Mouse (Mus musculus) E14TG2a.4 (cell line): ENCODE measurements at regions not wholly inside any gene's neighbourhood (a gene's known extent, or its start where the extent isn't known, plus 50 kb on each side); places are given as distances from the start of the nearest gene placed in this dataset.

ENCODE experiments used
- H3K27me3 ChIP-seq: 2 replicates; pipeline ENCODE4 v1.6.1; 2014; ENCODE audit warnings: low read length, control low read depth; ENCODE audit not compliant: insufficient read depth
- H3K36me3 ChIP-seq: 2 replicates; pipeline ENCODE4 v1.6.1; 2014; ENCODE audit warnings: low read length, control low read depth; ENCODE audit not compliant: insufficient read depth
- H3K4me1 ChIP-seq: replicated peaks from 2 replicates; pipeline ENCODE4 v1.6.1; 2014; ENCODE audit warnings: low read depth, low read length, control low read depth
- H3K4me3 ChIP-seq: replicated peaks from 2 replicates; pipeline ENCODE4 v1.5.1; 2014; ENCODE audit warnings: mild to moderate bottlenecking, low read length
- H3K9me3 ChIP-seq: 2 replicates; pipeline ENCODE4 v1.6.1; 2014; ENCODE audit warnings: low read length, control low read depth
- CTCF ChIP-seq: conservative IDR thresholded peaks from 2 replicates; pipeline ENCODE4 v1.5.1; 2014; ENCODE audit warnings: low read length
- NANOG ChIP-seq: IDR thresholded peaks from 2 replicates; pipeline ENCODE4 v1.6.1; 2014; ENCODE audit warnings: borderline replicate concordance, low read length, mixed read lengths
- POU5F1 ChIP-seq: IDR thresholded peaks from 2 replicates; pipeline ENCODE4 v1.6.1; 2014; ENCODE audit warnings: low read length, borderline replicate concordance

GRCm38 (mm10) chr4:29152134-29152867 is 339.4 kb downstream of the Epha7 start:
- H3K9me3 ChIP-seq, result no peaks in the 10 kb centered on the region
- H3K4me1 ChIP-seq, result no peaks in the 10 kb centered on the region
- H3K27me3 ChIP-seq, result no peaks in the 10 kb centered on the region
- no peak overlapping the region for H3K4me3 ChIP-seq
- TF ChIP-seq NANOG, result no peak
- TF ChIP-seq CTCF, result no peak
- TF ChIP-seq POU5F1, result no peak
- H3K36me3 ChIP-seq, result no peaks in the 10 kb centered on the region

- TF ChIP-seq NANOG, result no peak
- TF ChIP-seq POU5F1, result no peak
- no peak for TF ChIP-seq CTCF
- Histone ChIP-seq H3K27me3 (no peaks in the 10 kb centered on the region), H3K4me1 (no peaks in the 10 kb centered on the region), H3K36me3 (no peaks in the 10 kb centered on the region), H3K4me3 (no peak overlapping the region), H3K9me3 (no peaks in the 10 kb centered on the region)
Observed at GRCm38 (mm10) chr4:29182494-29182893, 369.6 kb downstream of the Epha7 start.

- Histone ChIP-seq H3K4me1 (no peaks in the 10 kb centered on the region), H3K36me3 (no peaks in the 10 kb centered on the region), H3K4me3 (no peak overlapping the region), H3K9me3 (no peaks in the 10 kb centered on the region), H3K27me3 (no peaks in the 10 kb centered on the region)
- TF ChIP-seq POU5F1, result no peak
Observed at GRCm38 (mm10) chr4:29183411-29183810, 370.5 kb downstream of the Epha7 start.

GRCm38 (mm10) chr4:29183818-29184217 is 370.9 kb downstream of the Epha7 start:
- no peaks in the 10 kb centered on the region for H3K9me3 ChIP-seq
- TF ChIP-seq NANOG, result no peak
- no peak for TF ChIP-seq POU5F1
- TF ChIP-seq CTCF, result no peak
- H3K4me3 ChIP-seq, result no peak overlapping the region
- H3K4me1 ChIP-seq, result no peaks in the 10 kb centered on the region
- no peaks in the 10 kb centered on the region for H3K27me3 ChIP-seq
- no peaks in the 10 kb centered on the region for H3K36me3 ChIP-seq

GRCm38 (mm10) chr4:29200976-29201375 is 388.0 kb downstream of the Epha7 start:
- Histone ChIP-seq H3K27me3 (no peaks in the 10 kb centered on the region), H3K4me3 (no peak overlapping the region), H3K36me3 (no peaks in the 10 kb centered on the region), H3K4me1 (no peaks in the 10 kb centered on the region), H3K9me3 (no peaks in the 10 kb centered on the region)
- TF ChIP-seq CTCF (no peak), NANOG (no peak), POU5F1 (no peak)
